Mouse (Mus musculus): ENCODE measurements around the gene Rsrc1. TPM values are rescaled to one million over a fixed set of nuclear protein-coding genes. Genes with fewer than 3 reads are reported as not detected.

The Rsrc1 gene
- total RNA-seq, 1 experiment, result 13.2 TPM

GRCm38 (mm10) chr3:67075484-67075883 lies 94.3 kb downstream of the Rsrc1 start:
- no peaks in the 10 kb centered on the region for H3K4me1 ChIP-seq (ENCODE audit: control insufficient read depth in 2 of 2, insufficient read depth in 2 of 2, low read length in 2 of 2, poor library complexity in 1 of 2)
- H3K9ac ChIP-seq (ENCODE audit: insufficient read depth, low read depth, low read length, poor library complexity, severe bottlenecking), result no peak overlapping the region
- H3K9me3 ChIP-seq (ENCODE audit: control insufficient read depth, insufficient read depth, low read depth, low read length), result no peaks in the 10 kb centered on the region
- H3K27ac ChIP-seq (ENCODE audit: insufficient read depth, low read depth, low read length, poor library complexity, severe bottlenecking), result no peak overlapping the region
- TF ChIP-seq ZNF384 (IDR thresholded peaks at IDR 0.05; ENCODE audit: low read depth, low read length) (no peak), ZC3H11A (IDR thresholded peaks at IDR 0.05; ENCODE audit: borderline replicate concordance, low read depth, low read length) (no peak), MAFK (IDR thresholded peaks at IDR 0.05; ENCODE audit: insufficient read depth, low read depth, low read length) (no peak), HCFC1 (IDR thresholded peaks at IDR 0.05; ENCODE audit: borderline replicate concordance, insufficient read depth, low read length) (no peak), CHD2 (IDR thresholded peaks at IDR 0.05; ENCODE audit: low read depth, low read length) (no peak)
- H3K4me3 ChIP-seq (ENCODE audit: insufficient read depth in 1 of 2, low read depth in 1 of 2, low read length in 2 of 2, poor library complexity in 1 of 2, severe bottlenecking in 1 of 2), result no peak overlapping the region
- in situ Hi-C loops (cut with MboI; ENCODE audit: low sequenced_read_pairs in 2 of 2, unreplicated experiment in 2 of 2), result no loop called here
- DNase-seq (ENCODE audit: low read depth, low spot score), result no peak
- no peaks in the 10 kb centered on the region for H3K36me3 ChIP-seq (ENCODE audit: control insufficient read depth, insufficient read depth, low read length, poor library complexity, severe bottlenecking)

GRCm38 (mm10) chr3:67084742-67085141 lies 103.6 kb downstream of the Rsrc1 start:
- H3K9me3 ChIP-seq (ENCODE audit: control insufficient read depth, insufficient read depth, low read depth, low read length), result no peaks in the 10 kb centered on the region
- TF ChIP-seq HCFC1 (IDR thresholded peaks at IDR 0.05; ENCODE audit: borderline replicate concordance, insufficient read depth, low read length) (no peak), ZNF384 (IDR thresholded peaks at IDR 0.05; ENCODE audit: low read depth, low read length) (no peak), ZC3H11A (IDR thresholded peaks at IDR 0.05; ENCODE audit: borderline replicate concordance, low read depth, low read length) (no peak), MAFK (IDR thresholded peaks at IDR 0.05; ENCODE audit: insufficient read depth, low read depth, low read length) (no peak), CHD2 (IDR thresholded peaks at IDR 0.05; ENCODE audit: low read depth, low read length) (no peak)
- no peak overlapping the region for H3K4me3 ChIP-seq (ENCODE audit: insufficient read depth in 1 of 2, low read depth in 1 of 2, low read length in 2 of 2, poor library complexity in 1 of 2, severe bottlenecking in 1 of 2)
- no peaks in the 10 kb centered on the region for H3K36me3 ChIP-seq (ENCODE audit: control insufficient read depth, insufficient read depth, low read length, poor library complexity, severe bottlenecking)
- no peak for DNase-seq (ENCODE audit: low read depth, low spot score)
- no peaks in the 10 kb centered on the region for H3K4me1 ChIP-seq (ENCODE audit: control insufficient read depth in 2 of 2, insufficient read depth in 2 of 2, low read length in 2 of 2, poor library complexity in 1 of 2)
- no peak overlapping the region for H3K27ac ChIP-seq (ENCODE audit: insufficient read depth, low read depth, low read length, poor library complexity, severe bottlenecking)
- H3K9ac ChIP-seq (ENCODE audit: insufficient read depth, low read depth, low read length, poor library complexity, severe bottlenecking), result no peak overlapping the region
- in situ Hi-C loops (cut with MboI; ENCODE audit: low sequenced_read_pairs in 2 of 2, unreplicated experiment in 2 of 2), result no loop called here

- Histone ChIP-seq H3K27ac (ENCODE audit: insufficient read depth, low read depth, low read length, poor library complexity, severe bottlenecking) (no peak overlapping the region), H3K36me3 (ENCODE audit: control insufficient read depth, insufficient read depth, low read length, poor library complexity, severe bottlenecking) (no peaks in the 10 kb centered on the region), H3K9me3 (ENCODE audit: control insufficient read depth, insufficient read depth, low read depth, low read length) (no peaks in the 10 kb centered on the region), H3K4me3 (ENCODE audit: insufficient read depth in 1 of 2, low read depth in 1 of 2, low read length in 2 of 2, poor library complexity in 1 of 2, severe bottlenecking in 1 of 2) (no peak overlapping the region), H3K4me1 (ENCODE audit: control insufficient read depth in 2 of 2, insufficient read depth in 2 of 2, low read length in 2 of 2, poor library complexity in 1 of 2) (no peaks in the 10 kb centered on the region), H3K9ac (ENCODE audit: insufficient read depth, low read depth, low read length, poor library complexity, severe bottlenecking) (no peak overlapping the region)
- no peak for DNase-seq (ENCODE audit: low read depth, low spot score)
- TF ChIP-seq MAFK (IDR thresholded peaks at IDR 0.05; ENCODE audit: insufficient read depth, low read depth, low read length), result no peak
- no peak for TF ChIP-seq ZNF384 (IDR thresholded peaks at IDR 0.05; ENCODE audit: low read depth, low read length)
- TF ChIP-seq HCFC1 (IDR thresholded peaks at IDR 0.05; ENCODE audit: borderline replicate concordance, insufficient read depth, low read length), result no peak
- no peak for TF ChIP-seq ZC3H11A (IDR thresholded peaks at IDR 0.05; ENCODE audit: borderline replicate concordance, low read depth, low read length)
- TF ChIP-seq CHD2 (IDR thresholded peaks at IDR 0.05; ENCODE audit: low read depth, low read length), result no peak
- in situ Hi-C loops (cut with MboI; ENCODE audit: low sequenced_read_pairs in 2 of 2, unreplicated experiment in 2 of 2), result no loop called here
These were observed 127.2 kb downstream of the Rsrc1 start for GRCm38 (mm10) chr3:67108428-67108827.

DNA sequence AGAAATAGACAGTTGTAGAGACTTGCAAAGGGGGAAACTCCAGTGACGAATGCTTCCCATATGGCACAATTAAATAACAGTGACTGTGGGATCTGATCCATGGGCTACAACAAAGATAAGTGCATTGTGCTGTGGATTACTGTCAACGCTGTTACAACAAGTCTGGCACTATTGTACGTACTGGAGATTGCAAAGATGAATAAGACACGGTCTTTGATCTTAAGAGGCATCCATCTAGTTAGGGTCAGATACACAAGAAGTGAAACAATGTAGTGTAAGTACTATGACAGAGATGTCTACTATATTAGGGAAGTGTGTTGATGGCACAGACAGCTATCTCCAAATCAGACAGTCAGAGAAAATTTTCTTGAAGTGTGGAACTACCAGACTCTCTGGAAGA lies 135.1 kb downstream of the Rsrc1 start:
- no peak overlapping the region for H3K4me3 ChIP-seq (ENCODE audit: insufficient read depth in 1 of 2, low read depth in 1 of 2, low read length in 2 of 2, poor library complexity in 1 of 2, severe bottlenecking in 1 of 2)
- H3K36me3 ChIP-seq (ENCODE audit: control insufficient read depth, insufficient read depth, low read length, poor library complexity, severe bottlenecking), result no peaks in the 10 kb centered on the region
- in situ Hi-C loops (cut with MboI; ENCODE audit: low sequenced_read_pairs in 2 of 2, unreplicated experiment in 2 of 2), result no loop called here
- H3K4me1 ChIP-seq (ENCODE audit: control insufficient read depth in 2 of 2, insufficient read depth in 2 of 2, low read length in 2 of 2, poor library complexity in 1 of 2), result no peaks in the 10 kb centered on the region
- no peak overlapping the region for H3K9ac ChIP-seq (ENCODE audit: insufficient read depth, low read depth, low read length, poor library complexity, severe bottlenecking)
- TF ChIP-seq HCFC1 (IDR thresholded peaks at IDR 0.05; ENCODE audit: borderline replicate concordance, insufficient read depth, low read length) (no peak), ZC3H11A (IDR thresholded peaks at IDR 0.05; ENCODE audit: borderline replicate concordance, low read depth, low read length) (no peak), CHD2 (IDR thresholded peaks at IDR 0.05; ENCODE audit: low read depth, low read length) (no peak), MAFK (IDR thresholded peaks at IDR 0.05; ENCODE audit: insufficient read depth, low read depth, low read length) (no peak), ZNF384 (IDR thresholded peaks at IDR 0.05; ENCODE audit: low read depth, low read length) (no peak)
- no peak overlapping the region for H3K27ac ChIP-seq (ENCODE audit: insufficient read depth, low read depth, low read length, poor library complexity, severe bottlenecking)
- DNase-seq (ENCODE audit: low read depth, low spot score), result no peak
- no peaks in the 10 kb centered on the region for H3K9me3 ChIP-seq (ENCODE audit: control insufficient read depth, insufficient read depth, low read depth, low read length)

GRCm38 (mm10) chr3:67132521-67132920 lies 151.3 kb downstream of the Rsrc1 start:
- H3K9ac ChIP-seq (ENCODE audit: insufficient read depth, low read depth, low read length, poor library complexity, severe bottlenecking), result no peak overlapping the region
- H3K36me3 ChIP-seq (ENCODE audit: control insufficient read depth, insufficient read depth, low read length, poor library complexity, severe bottlenecking), result no peaks in the 10 kb centered on the region
- peak; percentile 37 for DNase-seq (ENCODE audit: low read depth, low spot score)
- in situ Hi-C loops (cut with MboI; ENCODE audit: low sequenced_read_pairs in 2 of 2, unreplicated experiment in 2 of 2), result no loop called here
- no peak overlapping the region for H3K27ac ChIP-seq (ENCODE audit: insufficient read depth, low read depth, low read length, poor library complexity, severe bottlenecking)
- TF ChIP-seq ZC3H11A (IDR thresholded peaks at IDR 0.05; ENCODE audit: borderline replicate concordance, low read depth, low read length), result peak; percentile 37; the same call in 1 of the 2 replicates
- no peak for TF ChIP-seq HCFC1 (IDR thresholded peaks at IDR 0.05; ENCODE audit: borderline replicate concordance, insufficient read depth, low read length)
- no peaks in the 10 kb centered on the region for H3K9me3 ChIP-seq (ENCODE audit: control insufficient read depth, insufficient read depth, low read depth, low read length)
- H3K4me3 ChIP-seq (ENCODE audit: insufficient read depth in 1 of 2, low read depth in 1 of 2, low read length in 2 of 2, poor library complexity in 1 of 2, severe bottlenecking in 1 of 2), result no peak overlapping the region
- H3K4me1 ChIP-seq (ENCODE audit: control insufficient read depth in 2 of 2, insufficient read depth in 2 of 2, low read length in 2 of 2, poor library complexity in 1 of 2), result no peaks in the 10 kb centered on the region

All from ES-E14 (cell line).